Mouse (Mus musculus): ENCODE results near the gene Mef2b. TPM values are rescaled to one million over a fixed set of nuclear protein-coding genes. Genes with fewer than 3 reads are reported as not detected.

Mef2b gene
- polyA plus RNA-seq, 1 experiment from 2014 or later, result 0.45 TPM

DNA sequence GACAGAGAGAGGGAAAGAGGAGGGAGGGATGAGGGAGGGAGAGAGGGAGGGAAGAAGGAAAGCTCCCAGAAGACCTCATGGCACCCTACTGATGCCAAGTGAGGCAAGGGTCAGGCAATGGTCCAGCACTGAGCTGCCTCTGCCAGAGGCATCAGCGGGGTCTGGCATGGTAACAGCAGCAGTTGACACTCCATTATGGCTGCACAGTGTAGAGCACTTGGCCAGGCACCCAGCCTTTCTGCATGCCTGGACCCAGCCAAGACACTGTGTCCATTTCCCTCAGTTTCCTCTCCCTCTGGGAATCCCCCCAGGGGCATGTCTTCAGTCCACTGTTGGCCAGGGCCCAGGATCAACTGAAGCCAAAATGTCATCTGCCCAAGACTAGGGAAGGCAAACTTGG is 77.1 kb downstream of the Mef2b start:
- Histone ChIP-seq H3K4me3 (ENCODE audit: low read depth, low read length) (no peak overlapping the region), H3K9ac (replicated peaks; ENCODE audit: low read length) (no peak overlapping the region), H3K4me1 (ENCODE audit: control insufficient read depth, insufficient read depth, low read length) (no peaks in the 10 kb centered on the region; the same call in 1 of the 2 replicates), H3K27me3 (ENCODE audit: control insufficient read depth, insufficient read depth, low read length) (no peaks in the 10 kb centered on the region), H3K9me3 (replicated peaks; ENCODE audit: control insufficient read depth, low read length) (no peaks in the 10 kb centered on the region), H3K27ac (replicated peaks; ENCODE audit: low read depth, low read length) (no peak overlapping the region), H3K4me2 (ENCODE audit: low read depth, low read length) (no peak overlapping the region), H3K36me3 (replicated peaks; ENCODE audit: control insufficient read depth, insufficient read depth, low read depth, low read length) (no peaks in the 10 kb centered on the region)
- no peak for DNase-seq (ENCODE audit: low spot score)
- WGBS, result 67% methylated on average over 1 of the region's 1 CpGs
- no peak for ATAC-seq (replicated peaks; ENCODE audit: insufficient number of reproducible peaks, low FRiP score, low TSS enrichment, low read depth)

Small RNAs within 50 kb of the gene (microRNA-seq; reads per million reads assigned to microRNA genes)
- not detected for gene Mir7066 (ENCODE audit: borderline number of aligned reads)

Other genes with a start within 250 kb of the Mef2b start
- gene Tssk6, start 237.5 kb upstream of the Mef2b start, polyA plus RNA-seq (2014; fragmentation: Nextera tagmentation; extraction: Ambion mirVana), result 3.2 and 3.7 TPM in 2 replicates
- 158 and 165 TPM in 2 replicates for gene Ndufa13, start 237.2 kb upstream of the Mef2b start, polyA plus RNA-seq (2014; fragmentation: Nextera tagmentation; extraction: Ambion mirVana)
- gene Yjefn3, start 237.0 kb upstream of the Mef2b start, polyA plus RNA-seq (2014; fragmentation: Nextera tagmentation; extraction: Ambion mirVana), result 3.6 TPM in 2 replicates
- gene Gatad2a, start 143.3 kb upstream of the Mef2b start, polyA plus RNA-seq (2014; fragmentation: Nextera tagmentation; extraction: Ambion mirVana), result 64.4 and 78.8 TPM in 2 replicates
- 44.8 and 47.8 TPM in 2 replicates for gene Mau2, start 97.0 kb upstream of the Mef2b start, polyA plus RNA-seq (2014; fragmentation: Nextera tagmentation; extraction: Ambion mirVana)
- gene Sugp1, start 96.9 kb upstream of the Mef2b start, polyA plus RNA-seq (2014; fragmentation: Nextera tagmentation; extraction: Ambion mirVana), result 29.1 and 32.1 TPM in 2 replicates
- gene Tm6sf2, start 66.8 kb upstream of the Mef2b start, polyA plus RNA-seq (2014; fragmentation: Nextera tagmentation; extraction: Ambion mirVana), result 0.34 and 0.72 TPM in 2 replicates
- 0.07 TPM in 1 of 2 replicates, not detected in the other for gene Hapln4, start 56.3 kb upstream of the Mef2b start, polyA plus RNA-seq (2014; fragmentation: Nextera tagmentation; extraction: Ambion mirVana)
- 6.4 and 7.3 TPM in 2 replicates for gene Ncan, start 18.8 kb upstream of the Mef2b start, polyA plus RNA-seq (2014; fragmentation: Nextera tagmentation; extraction: Ambion mirVana)
- gene Nr2c2ap, start 8.4 kb upstream of the Mef2b start, polyA plus RNA-seq (2014; fragmentation: Nextera tagmentation; extraction: Ambion mirVana), result 19.2 and 19.5 TPM in 2 replicates
- gene Rfxank, start 557 bp upstream of the Mef2b start, polyA plus RNA-seq (2014; fragmentation: Nextera tagmentation; extraction: Ambion mirVana), result 17.0 and 18.3 TPM in 2 replicates
- gene Borcs8, start 212 bp upstream of the Mef2b start, polyA plus RNA-seq (2014; fragmentation: Nextera tagmentation; extraction: Ambion mirVana), result 40.4 and 46.6 TPM in 2 replicates
- gene Tmem161a, start 32.6 kb downstream of the Mef2b start, polyA plus RNA-seq (2014; fragmentation: Nextera tagmentation; extraction: Ambion mirVana), result 26.2 and 29.8 TPM in 2 replicates
- gene Slc25a42, start 72.6 kb downstream of the Mef2b start, polyA plus RNA-seq (2014; fragmentation: Nextera tagmentation; extraction: Ambion mirVana), result 1.3 and 1.4 TPM in 2 replicates
- 31.4 and 34.0 TPM in 2 replicates for gene Sugp2, start 94.5 kb downstream of the Mef2b start, polyA plus RNA-seq (2014; fragmentation: Nextera tagmentation; extraction: Ambion mirVana)
- 21.9 and 28.4 TPM in 2 replicates for gene Armc6, start 94.8 kb downstream of the Mef2b start, polyA plus RNA-seq (2014; fragmentation: Nextera tagmentation; extraction: Ambion mirVana)
- gene Homer3, start 143.1 kb downstream of the Mef2b start, polyA plus RNA-seq (2014; fragmentation: Nextera tagmentation; extraction: Ambion mirVana), result 48.9 and 52.9 TPM in 2 replicates
- gene Ddx49, start 162.8 kb downstream of the Mef2b start, polyA plus RNA-seq (2014; fragmentation: Nextera tagmentation; extraction: Ambion mirVana), result 51.4 and 52.5 TPM in 2 replicates
- 220 and 271 TPM in 2 replicates for gene Cope, start 162.8 kb downstream of the Mef2b start, polyA plus RNA-seq (2014; fragmentation: Nextera tagmentation; extraction: Ambion mirVana)
- gene Cers1, start 176.1 kb downstream of the Mef2b start, polyA plus RNA-seq (2014; fragmentation: Nextera tagmentation; extraction: Ambion mirVana), result 3.9 and 4.0 TPM in 2 replicates
- 0.22 and 3.1 TPM in 2 replicates for gene Gdf1, start 190.1 kb downstream of the Mef2b start, polyA plus RNA-seq (2014; fragmentation: Nextera tagmentation; extraction: Ambion mirVana)
- 20.4 and 21.0 TPM in 2 replicates for gene Upf1, start 213.6 kb downstream of the Mef2b start, polyA plus RNA-seq (2014; fragmentation: Nextera tagmentation; extraction: Ambion mirVana)
- 0.17 TPM in 1 of 2 replicates, not detected in the other for gene Comp, start 233.8 kb downstream of the Mef2b start, polyA plus RNA-seq (2014; fragmentation: Nextera tagmentation; extraction: Ambion mirVana)